In the genomic region with DNA sequence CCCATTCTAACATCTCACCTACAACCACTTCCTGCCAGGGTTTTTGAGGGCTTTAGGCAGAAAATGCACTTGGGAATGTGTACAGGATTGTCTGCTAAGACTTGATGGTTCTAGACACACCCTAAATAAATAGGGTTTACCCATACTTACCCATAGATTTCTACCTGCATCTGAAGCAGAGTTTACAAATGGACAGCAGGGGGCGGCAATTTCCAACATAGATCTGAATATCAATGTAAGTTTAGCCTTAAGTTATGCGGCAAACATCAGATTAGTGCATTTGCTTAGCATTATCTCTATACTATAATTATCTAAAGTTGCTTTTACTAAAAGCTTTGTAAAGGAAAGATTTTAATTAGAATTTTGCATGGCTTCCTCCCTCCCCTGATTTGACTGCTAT, we compare ENCODE assay signal across 9 mouse cellular contexts.
DNase-seq lines count a peak whose midpoint lies in the region; ATAC-seq and TF ChIP-seq lines count a peak whose summit lies in the region.
"Had no signal": no experiment of that assay in that cellular context is flagged by ENCODE, and none has a peak within 500 bp of the region (broad histone marks: within the 10 kb centered on the region; RNA-seq: fewer than 3 reads in every experiment).

No protein-coding gene starts in this region.

- no peaks in the 10 kb centered on the region for H3K27me3 ChIP-seq in liver, adult 2 months (ENCODE audit: control insufficient read depth, insufficient read depth, low read length)
- H3K27me3 ChIP-seq in liver, embryonic 11.5 days (replicated peaks; ENCODE audit: control insufficient read depth, insufficient read depth, low read length) = no peaks in the 10 kb centered on the region
- H3K27me3 ChIP-seq in Patski = peaks cover 8% of the 10 kb centered on the region
- no peaks in the 10 kb centered on the region for H3K27me3 ChIP-seq in midbrain, embryonic 15.5 days (replicated peaks)
- H3K27me3 ChIP-seq: limb, embryonic 12.5 days had no signal

- no peaks in the 10 kb centered on the region for H3K9me3 ChIP-seq in liver, embryonic 11.5 days (ENCODE audit: control insufficient read depth, low read length)
- no peaks in the 10 kb centered on the region for H3K9me3 ChIP-seq in midbrain, embryonic 15.5 days
- H3K9me3 ChIP-seq: limb, embryonic 12.5 days had no signal

- H3K36me3 ChIP-seq in liver, adult 2 months (ENCODE audit: control insufficient read depth, insufficient read depth, low read length) = no peaks in the 10 kb centered on the region
- no peaks in the 10 kb centered on the region for H3K36me3 ChIP-seq in liver, embryonic 11.5 days (ENCODE audit: control insufficient read depth, insufficient read depth, low read length)
- no peaks in the 10 kb centered on the region for H3K36me3 ChIP-seq in midbrain, embryonic 15.5 days (replicated peaks)
- H3K36me3 ChIP-seq: limb, embryonic 12.5 days had no signal

- H3K4me1 ChIP-seq in liver, adult 2 months (ENCODE audit: control insufficient read depth, insufficient read depth, low read length) = no peaks in the 10 kb centered on the region
- no peaks in the 10 kb centered on the region for H3K4me1 ChIP-seq in liver, embryonic 11.5 days (replicated peaks; ENCODE audit: control insufficient read depth, insufficient read depth, low read length)
- H3K4me1 ChIP-seq in midbrain, embryonic 15.5 days = no peaks in the 10 kb centered on the region
- H3K4me1 ChIP-seq: limb, embryonic 12.5 days had no signal

- no peak overlapping the region for H3K9ac ChIP-seq in liver, adult 2 months (ENCODE audit: low read depth, low read length)
- H3K9ac ChIP-seq in liver, embryonic 11.5 days (ENCODE audit: low read depth, low read length) = no peak overlapping the region
- H3K9ac ChIP-seq in midbrain, embryonic 15.5 days = no peak overlapping the region
- H3K9ac ChIP-seq: limb, embryonic 12.5 days had no signal

- H3K79me2 ChIP-seq in liver, adult 2 months (ENCODE audit: control insufficient read depth, insufficient read depth, low read length) = no peaks in the 10 kb centered on the region

- no peak overlapping the region for H3K27ac ChIP-seq in liver, adult 2 months (replicated peaks; ENCODE audit: insufficient read depth, low read depth, low read length)
- H3K27ac ChIP-seq in liver, embryonic 11.5 days (ENCODE audit: low read depth, low read length) = no peak overlapping the region
- H3K27ac ChIP-seq in left cerebral cortex, adult 2 months = no peak overlapping the region
- H3K27ac ChIP-seq in midbrain, embryonic 15.5 days = no peak overlapping the region
- H3K27ac ChIP-seq: limb, embryonic 12.5 days had no signal

- WGBS in liver, adult 2 months = 50% methylated on average over 2 of the region's 2 CpGs
- WGBS in liver, embryonic 11.5 days = 46% methylated on average over 2 of the region's 2 CpGs
- 62% methylated on average over 2 of the region's 2 CpGs for WGBS in midbrain, embryonic 15.5 days

- DNase-seq in frontal cortex, postnatal 25 days (ENCODE audit: low spot score in 2 of 2) = no peak
- DNase-seq in liver, adult 2 months (ENCODE audit: extremely low read depth, low read depth, low spot score) = peak; percentile 5
- DNase-seq in liver, embryonic 11.5 days (ENCODE audit: low spot score) = no peak
- no peak for DNase-seq in Patski (ENCODE audit: low read depth, low spot score)
- DNase-seq in left cerebral cortex, adult 2 months (ENCODE audit: extremely low spot score in 1 of 2, low spot score in 2 of 2) = peak in 1 of 2 experiments; percentile 14
- DNase-seq in yolk sac, embryonic 10.5 days (ENCODE audit: low spot score) = no peak

- CTCF ChIA-PET in Patski (lab: Charles Lee) = no interaction called here

- ATAC-seq in frontal cortex, adult (ENCODE audit: low TSS enrichment) = peak; percentile 72; the same call in 1 of the 2 replicates
- no peak for ATAC-seq in liver, embryonic 11.5 days (replicated peaks; ENCODE audit: low FRiP score)
- ATAC-seq in Patski = no peak
- ATAC-seq in midbrain, embryonic 15.5 days (replicated peaks) = no peak

- TF ChIP-seq POLR2A in liver, adult 2 months (IDR thresholded peaks at IDR 0.05; ENCODE audit: extremely low read depth, insufficient read depth, low read length) = no peak

- in situ Hi-C loops in Patski (cut with MboI; ENCODE audit: low pct_unique_long_range_greater_than_20kb) = no loop called here

- H3K4me2 ChIP-seq in liver, embryonic 11.5 days = no peak overlapping the region
- no peak overlapping the region for H3K4me2 ChIP-seq in midbrain, embryonic 15.5 days
- H3K4me2 ChIP-seq: limb, embryonic 12.5 days had no signal

- no peak for TF ChIP-seq CTCF in liver, adult 2 months (IDR thresholded peaks at IDR 0.05; ENCODE audit: low read depth, low read length)
- TF ChIP-seq CTCF in Patski (IDR thresholded peaks at IDR 0.05) = peak; percentile 46
- TF ChIP-seq CTCF in left cerebral cortex, adult 2 months (IDR thresholded peaks at IDR 0.05) = peak; percentile 55

- H3K4me3 ChIP-seq in liver, adult 2 months (ENCODE audit: insufficient read depth, low read depth, low read length) = no peak overlapping the region
- no peak overlapping the region for H3K4me3 ChIP-seq in liver, embryonic 11.5 days (ENCODE audit: low read depth, low read length)
- no peak overlapping the region for H3K4me3 ChIP-seq in left cerebral cortex, adult 2 months
- no peak overlapping the region for H3K4me3 ChIP-seq in midbrain, embryonic 15.5 days
- H3K4me3 ChIP-seq: limb, embryonic 12.5 days had no signal

- intact Hi-C loops in left cerebral cortex, adult 2 months (cut with DNase I) = no loop called here

- POLR2A ChIA-PET in Patski (lab: Charles Lee) = no interaction called here
